Mouse (Mus musculus): ENCODE measurements around the gene Tarm1.

Tarm1 gene

DNA sequence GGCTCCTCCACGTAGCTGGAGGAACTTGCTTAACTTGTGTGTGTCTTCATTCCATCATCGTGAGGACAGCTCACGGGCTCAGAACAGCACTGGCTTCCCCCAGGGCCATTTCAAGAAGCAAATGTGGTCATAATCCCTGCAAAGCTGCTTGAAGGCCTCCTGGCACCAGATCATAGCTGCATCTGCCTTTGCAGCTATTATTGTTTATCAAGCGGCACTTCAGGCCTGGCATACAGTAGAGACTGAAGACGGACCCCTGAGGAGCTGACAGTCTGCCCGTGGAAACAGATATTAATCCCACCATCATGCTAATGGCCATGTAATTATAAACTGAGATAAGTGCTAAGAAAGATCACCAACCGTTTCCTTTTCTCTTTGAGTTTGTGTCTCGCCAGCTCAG lies 61.9 kb downstream of the Tarm1 start:
- no peak for DNase-seq (ENCODE audit: low spot score)

DNA sequence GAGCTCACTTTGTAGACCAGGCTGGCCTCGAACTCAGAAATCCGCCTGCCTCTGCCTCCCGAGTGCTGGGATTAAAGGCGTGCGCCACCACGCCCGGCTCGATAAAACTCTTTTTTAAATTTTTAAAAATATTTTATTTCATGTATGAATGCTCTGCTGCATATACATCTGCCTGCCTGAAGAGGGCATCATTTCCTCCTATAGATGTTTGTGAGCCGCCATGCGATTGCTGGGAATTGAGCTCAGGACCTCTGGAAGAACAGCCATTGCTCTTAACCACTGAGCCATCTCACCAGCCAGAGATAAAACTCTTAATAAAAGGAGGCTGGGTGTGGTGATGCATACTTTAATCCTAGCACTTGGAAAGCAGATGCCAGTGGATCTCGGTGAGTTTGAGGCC lies 62.4 kb downstream of the Tarm1 start:
- DNase-seq (ENCODE audit: low spot score) = no peak

DNA sequence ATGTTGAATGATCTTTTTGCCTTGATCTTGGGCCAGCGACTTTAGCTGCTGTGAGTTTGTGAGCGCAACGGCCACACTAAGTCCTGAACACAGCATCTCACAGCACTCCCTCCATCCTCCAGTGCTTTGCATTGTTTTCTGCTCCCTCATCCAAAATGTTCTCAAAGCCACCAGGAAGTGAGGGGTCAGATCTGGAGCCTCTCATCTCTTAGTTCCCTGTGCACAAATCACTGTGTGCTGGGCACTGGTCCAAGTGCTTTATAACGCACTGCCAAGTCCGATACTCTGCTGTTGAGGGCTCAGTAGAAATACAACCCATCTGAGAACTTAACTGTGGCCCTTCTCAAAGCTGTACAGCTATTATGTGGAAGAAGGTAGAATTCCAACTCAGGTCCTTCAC lies 64.5 kb downstream of the Tarm1 start:
- no peak for DNase-seq (ENCODE audit: low spot score)
